Mouse (Mus musculus) testis, adult 2 months (tissue): ENCODE measurements at regions not wholly inside any gene's neighbourhood (a gene's known extent, or its start where the extent isn't known, plus 50 kb on each side); places are given as distances from the start of the nearest gene placed in this dataset.

Experiments used
- CTCF ChIP-seq: fragments of 200-500 bp; IDR thresholded peaks from 2 replicates; pipeline ENCODE4 v1.5.1; 2012; ENCODE audit warnings: low read depth, mild to moderate bottlenecking, inconsistent platforms, low read length, moderate library complexity; ENCODE audit not compliant: control insufficient read depth, insufficient read depth, insufficient replicate concordance
- POLR2A ChIP-seq: fragments of 200-500 bp; IDR thresholded peaks from 2 replicates; pipeline ENCODE4 v1.6.1; 2012; ENCODE audit warnings: low read depth, mild to moderate bottlenecking, inconsistent platforms, low read length, moderate library complexity; ENCODE audit not compliant: control insufficient read depth

DNA sequence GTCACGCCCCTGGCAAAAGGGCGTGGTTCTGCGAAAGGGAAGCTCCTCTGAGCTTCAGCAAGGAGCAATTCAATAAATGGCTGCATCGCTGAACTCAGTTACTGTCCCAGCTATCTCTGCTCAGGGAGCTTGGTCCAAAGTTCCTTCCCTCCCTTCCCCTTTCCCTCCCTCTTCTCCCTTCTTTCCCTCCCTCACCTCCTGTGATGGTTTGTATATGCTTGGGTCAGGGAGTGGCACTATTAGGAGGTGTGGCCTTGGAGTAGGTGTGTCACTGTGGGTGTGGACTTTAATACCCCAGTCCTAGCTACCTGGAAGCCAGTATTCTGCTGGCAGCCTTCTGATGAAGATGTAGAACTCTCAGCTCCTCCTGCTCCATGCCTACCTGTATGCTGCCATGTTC, 120.5 kb downstream of the Erv3 start:
- TF ChIP-seq CTCF (no peak), POLR2A (no peak)
